Mouse (Mus musculus) MEL (cell line): ENCODE results near the gene Gm37240. TPM values are rescaled to one million over a fixed set of nuclear protein-coding genes. Genes with fewer than 3 reads are reported as not detected.

Source experiments
- DNase-seq: peaks from one replicate; pipeline ENCODE4 v3.0.0; 2011; ENCODE audit warnings: low read depth, low spot score
- H3K27ac ChIP-seq: 2 replicates; pipeline ENCODE4 v1.5.1; 2012; ENCODE audit warnings: low read depth, mild to moderate bottlenecking, control low read depth, low read length, moderate library complexity; ENCODE audit not compliant: control insufficient read depth
- H3K27me3 ChIP-seq, 2 experiments: fragments of 150-350 bp in 1 of 2; sonication (generic) in 1 of 2; 2 replicates each; pipeline ENCODE4 v1.6.1; 2012; ENCODE audit warnings: low read length in 2 of 2, mild to moderate bottlenecking in 2 of 2, improper control_type of control experiment in 1 of 2, moderate library complexity in 1 of 2; ENCODE audit not compliant: insufficient read depth in 2 of 2, control insufficient read depth in 1 of 2
- H3K36me3 ChIP-seq, 2 experiments: 2 replicates each; pipeline ENCODE4 v1.6.1; 2012 to 2014; ENCODE audit warnings: low read length in 2 of 2, improper control_type of control experiment in 1 of 2, inconsistent platforms in 1 of 2, mild to moderate bottlenecking in 1 of 2; ENCODE audit not compliant: insufficient read depth in 2 of 2, control insufficient read depth in 1 of 2
- H3K4me1 ChIP-seq, 2 experiments: fragments of 150-350 bp in 1 of 2; sonication (generic) in 1 of 2; 2 replicates each; pipeline ENCODE4 v1.6.1; 2012; ENCODE audit warnings: low read length in 2 of 2, improper control_type of control experiment in 1 of 2, mild to moderate bottlenecking in 1 of 2; ENCODE audit not compliant: insufficient read depth in 2 of 2, control insufficient read depth in 1 of 2
- H3K4me3 ChIP-seq, 2 experiments: fragments of 150-350 bp in 1 of 2; sonication (generic) in 1 of 2; 2 replicates each; pipeline ENCODE4 v1.5.1; 2012; ENCODE audit warnings: low read depth in 2 of 2, low read length in 2 of 2, mild to moderate bottlenecking in 2 of 2, moderate library complexity in 2 of 2, control low read depth in 1 of 2, improper control_type of control experiment in 1 of 2; ENCODE audit not compliant: control insufficient read depth in 1 of 2, insufficient read depth in 1 of 2
- H3K79me2 ChIP-seq: 2 replicates; pipeline ENCODE4 v1.6.1; 2012; ENCODE audit warnings: mild to moderate bottlenecking, low read length, moderate library complexity; ENCODE audit not compliant: control insufficient read depth, poor library complexity, insufficient read depth
- H3K9ac ChIP-seq: 2 replicates; pipeline ENCODE4 v1.6.1; 2012; ENCODE audit warnings: low read depth, mild to moderate bottlenecking, control low read depth, low read length, moderate library complexity; ENCODE audit not compliant: control insufficient read depth, poor library complexity, severe bottlenecking
- H3K9me3 ChIP-seq: fragments of 150-350 bp; sonication (generic); replicated peaks from 2 replicates; pipeline ENCODE4 v1.6.1; 2012; ENCODE audit warnings: mild to moderate bottlenecking, low read length, improper control_type of control experiment, moderate library complexity; ENCODE audit not compliant: insufficient read depth
- BHLHE40 ChIP-seq: IDR thresholded peaks from 2 replicates; pipeline ENCODE4 v1.6.1; 2012; ENCODE audit warnings: low read depth, mild to moderate bottlenecking, inconsistent platforms, low read length, improper control_type of control experiment, borderline replicate concordance
- CHD1 ChIP-seq: IDR thresholded peaks from 2 replicates; pipeline ENCODE4 v1.6.1; 2012; ENCODE audit warnings: low read depth, mild to moderate bottlenecking, inconsistent platforms, low read length, improper control_type of control experiment
- ETS1 ChIP-seq: IDR thresholded peaks from 2 replicates; pipeline ENCODE4 v1.6.1; 2012; ENCODE audit warnings: low read depth, mild to moderate bottlenecking, inconsistent platforms, low read length, improper control_type of control experiment, moderate library complexity
- MAFK ChIP-seq: IDR thresholded peaks from 2 replicates; pipeline ENCODE4 v1.6.1; 2011; ENCODE audit warnings: low read depth, mild to moderate bottlenecking, low read length, improper control_type of control experiment, borderline replicate concordance
- NRF1 ChIP-seq: IDR thresholded peaks from 2 replicates; pipeline ENCODE4 v1.6.1; 2014; ENCODE audit warnings: low read depth, mild to moderate bottlenecking, inconsistent platforms, low read length, improper control_type of control experiment, moderate library complexity; ENCODE audit not compliant: poor library complexity, insufficient read depth, severe bottlenecking
- POLR2AphosphoS5 ChIP-seq: IDR thresholded peaks from 2 replicates; pipeline ENCODE4 v1.6.1; 2012; ENCODE audit warnings: low read depth, borderline replicate concordance, mild to moderate bottlenecking, inconsistent platforms, low read length, moderate library complexity, mixed read lengths
- RCOR1 ChIP-seq: IDR thresholded peaks from 2 replicates; pipeline ENCODE4 v1.6.1; 2012; ENCODE audit warnings: low read depth, mild to moderate bottlenecking, inconsistent platforms, low read length, improper control_type of control experiment
- UBTF ChIP-seq: IDR thresholded peaks from 2 replicates; pipeline ENCODE4 v1.6.1; 2012; ENCODE audit warnings: low read depth, mild to moderate bottlenecking, inconsistent platforms, low read length, improper control_type of control experiment, moderate library complexity, borderline replicate concordance; ENCODE audit not compliant: insufficient read depth
- USF2 ChIP-seq, 2 experiments: IDR thresholded peaks; 2 replicates each; pipeline ENCODE4 v1.6.1; 2011 to 2012; ENCODE audit warnings: improper control_type of control experiment in 2 of 2, low read length in 2 of 2, borderline replicate concordance in 1 of 2, inconsistent platforms in 1 of 2, low read depth in 1 of 2, mild to moderate bottlenecking in 1 of 2; ENCODE audit not compliant: insufficient read depth in 1 of 2
- ZNF384 ChIP-seq: IDR thresholded peaks from 2 replicates; pipeline ENCODE4 v1.6.1; 2012; ENCODE audit warnings: low read depth, mild to moderate bottlenecking, inconsistent platforms, low read length, improper control_type of control experiment
- polyA plus RNA-seq, 2 experiments: library from polyadenylated mRNA; stranded (reverse) in 1 of 2; unstranded in 1 of 2; fragments of >175 nt in 1 of 2; fragments of >200 nt in 1 of 2; gene quantifications; 2 replicates each; pipeline versions ENCODE4 v1.2.1 to v1.2.4; 2012; ENCODE audit warnings: low replicate concordance in 2 of 2, low read depth in 1 of 2; ENCODE audit not compliant: insufficient read length in 2 of 2, insufficient read depth in 1 of 2, missing spikeins in 1 of 2
- total RNA-seq: library from RNA; depleted of rRNA; stranded (reverse); fragments of 300-350 nt; gene quantifications from 2 replicates; pipeline ENCODE4 v1.2.3, GENCODE M21; 2012

Gene Gm37240
- total and polyA plus RNA-seq, 3 experiments: 0.04 TPM; not detected in 2

DNA sequence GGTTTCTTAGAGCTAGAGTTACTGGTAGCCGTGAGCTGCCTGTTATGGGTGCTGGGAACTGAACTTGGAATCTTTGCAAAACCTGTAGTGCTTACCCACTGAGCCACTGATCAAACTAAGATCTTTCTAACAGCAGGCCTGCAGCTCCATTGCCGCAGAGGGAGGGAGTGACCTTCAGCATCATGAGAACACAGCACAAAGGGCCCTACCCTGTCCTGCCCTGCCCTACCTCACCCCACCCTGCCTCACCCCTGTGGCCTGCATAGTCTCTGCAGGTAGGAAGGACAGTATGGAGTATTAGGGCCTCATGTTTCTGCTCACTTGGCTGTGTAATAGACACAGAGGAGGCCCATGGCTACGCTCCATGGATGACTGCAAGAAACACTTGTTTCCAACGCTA is 1248.5 kb downstream of the Gm37240 start:
- H3K79me2 ChIP-seq: no peaks in the 10 kb centered on the region
- TF ChIP-seq MAFK (no peak), ZNF384 (no peak), ETS1 (no peak), POLR2AphosphoS5 (no peak), UBTF (no peak), CHD1 (no peak), USF2 (IDR thresholded peaks at IDR 0.05; ENCODE audit: borderline replicate concordance in 1 of 2, insufficient read depth in 1 of 2, low read depth in 1 of 2, low read length in 2 of 2) (no peak)
- H3K9me3 ChIP-seq: no peaks in the 10 kb centered on the region
- no peaks in the 10 kb centered on the region for H3K27me3 ChIP-seq
- no peak overlapping the region for H3K4me3 ChIP-seq
- DNase-seq: no peak
- peaks cover 0 to 2% of the 10 kb centered on the region in 2 experiments; a peak in 2 of 4 replicates for H3K36me3 ChIP-seq
- H3K27ac ChIP-seq: no peak overlapping the region
- no peak overlapping the region for H3K9ac ChIP-seq
- H3K4me1 ChIP-seq: peaks cover 2 to 14% of the 10 kb centered on the region in 2 experiments; a peak in 2 of 4 replicates

DNA sequence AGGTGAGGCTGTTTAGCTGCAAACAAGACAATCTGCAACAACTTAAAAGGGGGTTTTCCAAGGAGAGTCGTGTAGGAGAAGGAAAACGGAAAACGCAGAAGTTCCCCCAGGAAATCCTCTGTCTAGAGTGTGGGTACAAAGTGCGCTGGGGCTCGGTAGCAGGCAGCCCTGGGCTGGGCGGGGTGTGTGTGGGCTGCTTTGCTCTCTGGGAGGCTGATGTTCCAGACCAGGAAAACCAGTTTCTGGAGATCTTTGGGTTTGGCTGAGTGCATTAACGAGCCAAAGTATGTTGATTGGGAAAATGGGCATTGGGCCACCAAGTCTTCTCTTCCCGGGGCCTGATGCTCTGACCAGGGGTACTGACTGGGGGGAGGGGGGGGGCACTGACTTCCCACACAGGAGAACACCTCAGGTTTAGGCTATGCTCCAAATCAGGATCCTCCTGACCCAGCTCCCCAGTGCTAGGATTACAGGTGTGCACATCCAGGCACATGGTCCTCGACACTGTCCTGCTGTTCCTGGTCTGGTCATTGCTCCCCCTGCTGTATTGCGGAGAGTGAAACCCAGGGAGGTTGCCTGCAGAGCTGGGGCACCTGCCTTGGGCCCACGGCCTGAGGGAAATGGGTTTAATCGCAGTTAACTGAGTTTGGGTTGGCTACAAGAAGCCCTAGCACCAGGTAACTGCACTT is 1249.3 kb downstream of the Gm37240 start:
- TF ChIP-seq USF2 (IDR thresholded peaks at IDR 0.05; ENCODE audit: borderline replicate concordance in 1 of 2, insufficient read depth in 1 of 2, low read depth in 1 of 2, low read length in 2 of 2): no peak
- no peak for TF ChIP-seq NRF1
- TF ChIP-seq, all 39 proteins: peak for 0
- H3K4me1 ChIP-seq: peaks cover 2 to 14% of the 10 kb centered on the region in 2 experiments; a peak in 2 of 4 replicates
- no peak for DNase-seq
- no peaks in the 10 kb centered on the region for H3K27me3 ChIP-seq
- no peak overlapping the region for H3K4me3 ChIP-seq
- no peak overlapping the region for H3K9ac ChIP-seq
- H3K36me3 ChIP-seq: peaks cover 0 to 2% of the 10 kb centered on the region in 2 experiments; a peak in 2 of 4 replicates
- no peaks in the 10 kb centered on the region for H3K79me2 ChIP-seq
- no peak overlapping the region for H3K27ac ChIP-seq
- no peaks in the 10 kb centered on the region for H3K9me3 ChIP-seq

DNA sequence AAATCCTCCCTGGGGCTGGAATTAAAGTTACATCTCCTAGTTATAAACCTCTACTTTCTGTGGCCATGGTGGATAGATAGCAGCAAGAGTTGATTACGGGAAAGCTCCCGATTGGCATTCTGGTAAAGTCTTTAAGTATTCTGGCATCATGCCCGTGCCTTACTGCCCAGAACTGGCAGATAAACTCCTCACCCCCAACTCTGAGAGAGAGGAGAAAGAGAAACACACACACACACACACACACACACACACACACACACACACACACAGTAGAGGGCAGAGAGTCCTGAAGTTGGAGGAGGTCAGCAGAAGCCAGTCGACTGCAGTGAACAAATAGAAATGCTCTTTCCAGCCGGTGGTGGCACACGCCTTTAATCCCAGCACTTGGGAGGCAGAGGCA is 1250.2 kb downstream of the Gm37240 start:
- no peak overlapping the region for H3K27ac ChIP-seq
- no peaks in the 10 kb centered on the region for H3K9me3 ChIP-seq
- no peak overlapping the region for H3K4me3 ChIP-seq
- peaks cover 0 to 2% of the 10 kb centered on the region in 2 experiments; a peak in 2 of 4 replicates for H3K36me3 ChIP-seq
- DNase-seq: peak; percentile 37
- no peaks in the 10 kb centered on the region for H3K27me3 ChIP-seq
- TF ChIP-seq BHLHE40 (no peak), RCOR1 (peak; percentile 33; the same call in 1 of the 2 replicates)
- no peaks in the 10 kb centered on the region for H3K79me2 ChIP-seq
- no peak overlapping the region for H3K9ac ChIP-seq
- peaks cover 2 to 14% of the 10 kb centered on the region in 2 experiments; a peak in 2 of 4 replicates for H3K4me1 ChIP-seq
